Mouse (Mus musculus) cerebellum, postnatal 10 days (tissue): ENCODE measurements around the gene Olfr1373.

Experiments used
- DNase-seq, 2 experiments: peaks; one replicate each; pipeline ENCODE4 v3.0.0; 2021; ENCODE audit warnings: mixed read lengths in 2 of 2

The Olfr1373 gene

GRCm38 (mm10) chr11:52106037-52106436 lies 39.3 kb downstream of the Olfr1373 start:
- no peak for DNase-seq

GRCm38 (mm10) chr11:52105503-52105902 lies 39.8 kb downstream of the Olfr1373 start:
- DNase-seq: no peak

- DNase-seq: no peak
Observed at GRCm38 (mm10) chr11:52102977-52103376, 42.4 kb downstream of the Olfr1373 start.

- DNase-seq: peak in 1 of 2 experiments; percentile 42
Observed at GRCm38 (mm10) chr11:52099771-52100219, 45.5 kb downstream of the Olfr1373 start.

GRCm38 (mm10) chr11:52099031-52099761 lies 46.1 kb downstream of the Olfr1373 start:
- DNase-seq: peak; percentile 88 to 89

GRCm38 (mm10) chr11:52098398-52098946 lies 46.9 kb downstream of the Olfr1373 start, which contains the start of gene Ppp2ca:
Gene Ppp2ca (plus strand): TSS chr11:52098681.
- DNase-seq: peak; percentile 98 to 99

- peak; percentile 43 to 61 for DNase-seq
Observed at GRCm38 (mm10) chr11:52097596-52097995, 47.7 kb downstream of the Olfr1373 start.

GRCm38 (mm10) chr11:52097016-52097415 lies 48.3 kb downstream of the Olfr1373 start:
- DNase-seq: no peak
